Mouse (Mus musculus) frontal cortex, adult 2 months (tissue): ENCODE measurements around the gene Polr3h. TPM values are rescaled to one million over a fixed set of nuclear protein-coding genes. Genes with fewer than 3 reads are reported as not detected.

Source experiments
- DNase-seq, 2 experiments: peaks; one replicate each; pipeline ENCODE4 v3.0.0; 2022; ENCODE audit warnings: low spot score in 1 of 2; ENCODE audit errors: extremely low spot score in 1 of 2
- polyA plus RNA-seq: library from polyadenylated mRNA; depleted of rRNA; stranded (reverse); fragments of >200 nt; gene quantifications from 2 replicates; pipeline ENCODE4 v1.2.3, GENCODE M21; 2012

Gene Polr3h
- polyA plus RNA-seq, 1 experiment = 59.8 TPM

- DNase-seq = no peak
These were observed 23.6 kb upstream of the Polr3h start for GRCm38 (mm10) chr15:81949476-81950131.

GRCm38 (mm10) chr15:81949076-81949475 is 23.0 kb upstream of the Polr3h start:
- no peak for DNase-seq

GRCm38 (mm10) chr15:81943176-81943749 is 17.2 kb upstream of the Polr3h start:
- DNase-seq = no peak

- DNase-seq = no peak
These were observed 15.0 kb upstream of the Polr3h start for GRCm38 (mm10) chr15:81941010-81941409.

- DNase-seq = no peak
These were observed 14.2 kb upstream of the Polr3h start for GRCm38 (mm10) chr15:81940219-81940618.

GRCm38 (mm10) chr15:81939774-81940173 is 13.7 kb upstream of the Polr3h start:
- no peak for DNase-seq

GRCm38 (mm10) chr15:81939157-81939715 is 13.2 kb upstream of the Polr3h start:
- DNase-seq = peak in 1 of 2 experiments; percentile 56

- DNase-seq = peak in 1 of 2 experiments; percentile 62
These were observed 12.2 kb upstream of the Polr3h start for GRCm38 (mm10) chr15:81938246-81938645.

GRCm38 (mm10) chr15:81937098-81937972 is 11.3 kb upstream of the Polr3h start:
- DNase-seq = peak in 1 of 2 experiments; percentile 80

GRCm38 (mm10) chr15:81936679-81937078 is 10.6 kb upstream of the Polr3h start, which contains the start of gene Csdc2:
Gene Csdc2, plus strand, starts transcription at chr15:81936759.
- DNase-seq = peak in 1 of 2 experiments; percentile 72

GRCm38 (mm10) chr15:81935869-81936637 is 10.0 kb upstream of the Polr3h start:
- no peak for DNase-seq

GRCm38 (mm10) chr15:81933986-81934385 is 7.9 kb upstream of the Polr3h start:
- DNase-seq = no peak

GRCm38 (mm10) chr15:81932951-81933470 is 7.0 kb upstream of the Polr3h start:
- DNase-seq = peak; percentile 63 to 86

GRCm38 (mm10) chr15:81928277-81928676 is 2.2 kb upstream of the Polr3h start:
- peak in 1 of 2 experiments; percentile 52 for DNase-seq

GRCm38 (mm10) chr15:81927741-81928140 is 1.7 kb upstream of the Polr3h start:
- DNase-seq = no peak

GRCm38 (mm10) chr15:81926446-81926822 is 394 bp upstream of the Polr3h start:
- no peak for DNase-seq

- DNase-seq = no peak
These were observed 1.1 kb downstream of the Polr3h start for GRCm38 (mm10) chr15:81924933-81925332.

- DNase-seq = no peak
These were observed 4.8 kb downstream of the Polr3h start for GRCm38 (mm10) chr15:81921255-81921654.

GRCm38 (mm10) chr15:81920546-81921217 is 5.4 kb downstream of the Polr3h start:
- no peak for DNase-seq
